Mouse (Mus musculus) kidney, postnatal 10 days (tissue): ENCODE data around the gene Itpk1.

ENCODE experiments used
- DNase-seq: peaks from one replicate; pipeline ENCODE4 v3.0.0; 2021; ENCODE audit warnings: mixed read lengths

Gene Itpk1

DNA sequence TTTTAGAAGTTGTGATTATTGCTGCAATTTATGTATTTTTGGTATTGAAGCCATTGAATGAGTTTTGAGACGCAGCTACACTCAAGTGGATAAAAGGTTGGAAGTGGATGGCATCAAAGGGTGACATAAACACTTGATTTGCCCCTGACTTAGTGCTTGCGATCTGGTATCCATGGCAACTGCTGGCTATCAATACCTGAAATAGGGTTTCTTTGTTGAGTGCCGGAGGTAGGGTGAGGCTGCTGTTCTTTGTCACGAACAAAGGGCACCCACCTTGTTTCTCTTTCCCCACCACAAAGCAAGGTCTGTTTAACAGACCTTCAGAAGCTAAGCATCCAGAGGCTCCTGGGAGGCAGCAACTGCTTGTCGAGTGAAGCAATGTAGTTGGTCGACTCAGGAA lies 159.6 kb downstream of the Itpk1 start:
- no peak for DNase-seq

DNA sequence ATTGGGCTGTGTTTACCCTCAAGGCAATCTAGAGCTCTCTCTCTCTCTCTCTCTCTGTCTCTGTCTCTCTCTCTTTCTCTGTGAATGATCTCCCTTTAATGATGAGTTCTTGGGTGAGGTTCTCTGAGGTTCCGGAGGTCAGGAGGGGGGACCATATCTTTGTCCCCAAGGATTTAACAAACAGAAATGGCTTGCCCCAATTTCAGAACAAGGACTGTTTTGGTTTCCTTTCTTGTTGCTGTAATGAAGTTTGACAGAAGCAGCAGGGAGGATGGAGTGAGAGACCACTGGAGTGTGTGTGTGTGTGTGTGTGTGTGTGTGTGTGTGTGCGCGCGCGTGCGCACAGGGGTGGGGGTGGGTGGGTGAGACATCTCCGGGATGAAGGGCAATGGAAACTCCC lies 163.6 kb downstream of the Itpk1 start:
- DNase-seq, result no peak

DNA sequence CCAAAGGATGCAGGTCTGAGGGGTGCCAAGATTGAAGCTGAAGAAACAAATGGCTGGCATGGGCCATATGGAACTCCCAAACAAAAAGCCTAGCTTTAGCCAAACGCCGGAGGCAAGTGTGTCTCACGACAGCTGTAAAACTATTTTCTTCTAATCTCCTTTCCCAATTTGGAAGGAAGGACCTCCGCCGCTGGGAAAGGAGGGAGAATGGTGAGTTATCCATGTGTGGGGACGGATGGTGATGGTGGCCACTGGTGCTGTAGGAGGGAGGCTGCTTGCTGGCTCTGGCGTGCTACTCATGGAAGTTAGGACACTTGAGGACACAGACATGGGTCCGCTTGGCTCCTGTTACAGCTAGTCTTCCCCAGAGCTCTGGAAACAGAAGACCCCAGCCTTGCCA lies 164.5 kb downstream of the Itpk1 start:
- no peak for DNase-seq

DNA sequence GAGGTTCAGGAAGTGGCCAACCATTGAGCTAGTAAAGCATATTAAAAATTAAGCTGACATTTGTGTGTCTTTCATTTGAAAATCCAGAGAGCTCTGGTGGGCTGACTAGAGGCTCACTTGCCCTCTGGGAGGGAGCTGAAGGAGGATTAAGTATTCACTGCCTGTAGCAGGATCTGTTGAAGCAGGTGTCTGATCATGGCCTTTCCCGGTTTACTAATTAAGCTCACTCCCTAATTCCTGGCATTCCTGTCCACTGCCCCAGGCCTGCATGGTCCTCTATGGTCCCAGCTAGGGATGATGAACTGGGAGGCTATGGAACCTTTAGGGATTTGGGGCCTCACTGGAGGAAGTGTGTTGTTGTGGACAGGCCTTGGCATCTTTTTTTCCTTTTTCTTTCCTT lies 168.9 kb downstream of the Itpk1 start:
- DNase-seq, result peak; percentile 49

DNA sequence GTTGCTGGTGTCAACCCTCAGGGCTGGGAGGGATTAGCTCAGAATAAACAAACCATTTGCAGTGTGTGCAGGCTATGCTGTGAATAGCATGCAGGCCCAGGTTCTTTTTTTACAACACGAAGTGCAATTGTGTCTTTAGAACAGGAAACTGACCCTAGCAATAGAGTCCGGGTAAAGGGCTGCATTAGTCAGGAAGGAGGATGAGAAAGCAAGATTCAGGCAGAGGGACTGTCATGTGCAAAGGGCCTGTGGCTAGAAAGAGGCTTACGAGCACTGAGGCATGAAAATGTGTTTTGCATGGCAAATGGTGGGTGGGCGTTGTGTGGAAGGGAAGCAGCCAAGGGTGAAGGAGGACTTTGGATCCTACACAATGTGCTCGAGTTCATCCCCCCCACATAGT lies 176.7 kb downstream of the Itpk1 start:
- no peak for DNase-seq

DNA sequence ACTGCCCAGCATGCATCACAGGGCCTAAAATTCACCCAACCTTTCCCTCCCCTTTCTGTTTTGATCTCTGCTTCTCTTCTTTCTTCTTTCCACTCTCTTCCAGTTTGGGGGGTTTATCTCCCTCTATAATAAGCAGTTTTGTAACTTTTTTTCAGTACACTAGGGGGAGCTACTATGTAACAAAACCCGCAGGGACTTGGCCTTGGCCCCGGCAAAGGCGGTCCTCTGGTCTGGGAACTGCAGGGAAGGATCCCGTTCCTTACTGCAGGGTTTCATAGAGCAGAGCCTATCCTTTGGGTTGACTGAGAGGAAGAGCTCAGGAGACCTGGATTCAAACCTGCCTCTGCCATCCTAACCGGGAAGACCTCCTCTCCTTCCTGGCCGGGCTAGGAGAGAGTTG lies 180.0 kb downstream of the Itpk1 start:
- DNase-seq, result peak; percentile 62

DNA sequence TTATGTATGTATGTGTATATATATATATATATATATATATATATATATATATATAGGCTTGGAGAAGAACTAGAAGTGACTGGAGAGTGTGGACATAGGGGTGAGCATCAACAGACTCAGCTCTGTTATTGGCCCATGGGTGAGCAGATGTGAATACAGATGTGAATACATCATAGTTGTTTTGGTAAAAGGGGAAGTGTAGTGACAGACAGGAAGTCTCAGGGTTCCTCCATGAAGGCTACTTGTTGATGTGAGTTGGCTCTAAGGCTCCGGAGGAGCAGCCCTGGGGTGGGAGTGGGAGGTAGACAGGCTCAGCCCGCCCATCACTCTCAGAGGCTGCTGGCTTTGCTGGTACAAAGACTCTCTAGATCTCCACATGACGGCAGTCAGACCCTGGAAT lies 180.5 kb downstream of the Itpk1 start:
- no peak for DNase-seq

DNA sequence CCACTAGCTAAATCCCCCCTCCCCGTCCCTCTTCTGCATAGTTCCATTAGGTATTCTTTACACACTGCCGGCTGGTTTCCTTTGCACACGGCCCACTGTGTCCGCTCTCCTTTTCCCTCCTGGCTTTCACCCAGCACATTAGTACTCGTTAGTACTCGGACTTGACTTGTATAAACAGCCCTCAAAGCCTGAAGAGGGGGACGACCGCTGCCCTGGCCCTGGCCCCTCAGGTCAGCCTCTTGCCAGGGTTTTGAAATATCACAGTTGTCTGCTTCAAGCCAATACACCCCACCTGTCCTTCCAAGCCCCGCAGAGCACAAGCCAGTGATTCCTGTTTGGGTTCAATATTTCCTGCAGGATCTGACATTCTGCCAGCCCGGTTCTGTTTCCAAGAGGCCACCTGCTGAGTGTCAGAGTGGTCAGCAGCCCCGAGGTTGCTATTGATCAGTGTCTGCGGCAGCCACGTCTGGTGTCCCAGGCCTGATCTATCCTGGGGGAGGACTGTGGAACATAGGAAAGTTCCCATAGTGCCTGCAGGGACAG lies 182.9 kb downstream of the Itpk1 start:
- peak; percentile 24 for DNase-seq

DNA sequence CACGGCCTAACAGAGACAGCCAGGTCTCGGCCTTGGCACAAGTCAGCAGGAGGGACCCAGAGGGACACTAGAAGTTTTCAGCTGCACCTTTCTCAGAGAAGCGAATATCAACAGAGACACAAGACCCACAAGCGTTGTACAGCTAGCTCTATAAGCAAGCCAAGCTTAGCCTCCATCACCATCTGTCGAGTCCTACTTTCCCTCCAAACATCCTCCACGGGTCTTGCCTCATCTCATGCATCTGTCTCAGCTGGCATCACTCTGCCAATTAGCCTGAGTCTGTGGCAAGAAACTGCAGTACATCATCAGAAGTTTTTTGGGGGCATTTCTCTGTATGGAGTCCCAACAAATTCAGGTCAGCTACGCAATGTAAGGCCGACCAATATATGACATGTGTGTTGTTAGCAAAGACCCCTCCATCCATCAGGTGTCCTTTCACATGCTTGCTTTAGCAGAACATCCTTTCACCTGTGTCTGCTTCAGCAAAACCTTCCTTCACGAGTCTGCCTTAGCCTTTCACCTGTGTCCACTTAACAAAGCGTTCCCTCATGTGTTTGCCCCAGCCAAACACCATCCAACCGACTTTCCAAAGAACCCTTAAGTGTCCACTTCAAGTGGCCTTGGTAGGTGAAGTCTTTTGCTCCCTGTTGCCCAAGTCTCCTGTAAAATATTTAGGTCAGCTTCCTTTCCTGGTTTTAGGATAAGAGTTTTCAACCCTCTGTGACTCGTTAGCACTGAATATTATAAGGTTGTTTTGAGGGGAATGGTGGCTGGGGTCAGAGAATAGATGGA lies 184.6 kb downstream of the Itpk1 start:
- DNase-seq, result no peak
